Mouse (Mus musculus) C2C12 (cell line): ENCODE measurements around the gene Zkscan1. TPM values are rescaled to one million over a fixed set of nuclear protein-coding genes. Genes with fewer than 3 reads are reported as not detected.

Source experiments
- H3K27me3 ChIP-seq: one replicate; pipeline ENCODE4 v1.6.1; 2011; ENCODE audit not compliant: control insufficient read depth, insufficient read depth, insufficient read length
- H3K36me3 ChIP-seq: one replicate; pipeline ENCODE4 v1.6.1; 2011; ENCODE audit not compliant: control insufficient read depth, insufficient read depth
- H3K4me3 ChIP-seq: one replicate; pipeline ENCODE4 v1.5.1; 2011; ENCODE audit warnings: mild to moderate bottlenecking, control low read depth; ENCODE audit not compliant: poor library complexity, insufficient read depth, severe bottlenecking
- H3K79me2 ChIP-seq: one replicate; pipeline ENCODE4 v1.6.1; 2011; ENCODE audit not compliant: control insufficient read depth, insufficient read depth
- H3K79me3 ChIP-seq: one replicate; pipeline ENCODE4 v1.6.1; 2011; ENCODE audit warnings: low read depth, control low read depth
- H3ac ChIP-seq: one replicate; pipeline ENCODE3; 2011; ENCODE audit warnings: low read depth; ENCODE audit not compliant: control insufficient read depth, insufficient read length
- CTCF ChIP-seq: IDR thresholded peaks from one replicate; pipeline ENCODE4 v1.5.1; 2011; ENCODE audit not compliant: control insufficient read depth, insufficient read depth, insufficient read length
- MYOD1 ChIP-seq: IDR thresholded peaks from one replicate; pipeline ENCODE4 v1.6.1; 2011; ENCODE audit warnings: low read depth; ENCODE audit not compliant: control insufficient read depth, insufficient read length
- polyA plus RNA-seq: library from polyadenylated mRNA; unstranded; fragments of >200 nt; fragmentation: generic; extraction: Trizol; gene quantifications from one replicate; pipeline ENCODE4 v1.2.1, GENCODE M21; 2012; ENCODE audit warnings: missing spikeins

Gene Zkscan1
- polyA plus RNA-seq, 1 experiment = 3.7 TPM

GRCm38 (mm10) chr5:138155443-138155976 lies 70.6 kb downstream of the Zkscan1 start, which contains the start of gene Zfp113:
Zfp113 (minus strand) TSS chr5:138155744.
- Histone ChIP-seq H3K4me3 (peak within 1 kb of the TSS; percentile 74), H3K79me3 (peaks cover 18% of the 10 kb centered on the region), H3K36me3 (peaks cover 23% of the 10 kb centered on the region), H3K27me3 (no peaks in the 10 kb centered on the region), H3K79me2 (peaks cover 18% of the 10 kb centered on the region), H3ac (peak within 1 kb of the TSS; percentile 76)
- TF ChIP-seq MYOD1 (no peak), CTCF (peak; percentile 70)

Other genes with a start within 250 kb of the Zkscan1 start
- 0.06 TPM for gene Pilra, start 248.8 kb upstream of the Zkscan1 start, polyA plus RNA-seq
- gene Pilrb1, start 227.0 kb upstream of the Zkscan1 start, polyA plus RNA-seq = not detected
- gene Pilrb2, start 213.3 kb upstream of the Zkscan1 start, polyA plus RNA-seq = not detected
- not detected for gene Cyp3a13, start 163.5 kb upstream of the Zkscan1 start, polyA plus RNA-seq
- gene Gjc3, start 122.0 kb upstream of the Zkscan1 start, polyA plus RNA-seq = not detected
- gene Azgp1, start 103.6 kb upstream of the Zkscan1 start, polyA plus RNA-seq = not detected
- gene Smok3a, start 63.8 kb upstream of the Zkscan1 start, polyA plus RNA-seq = not detected
- not detected for gene Smok3b, start 63.7 kb upstream of the Zkscan1 start, polyA plus RNA-seq
- gene Smok3c, start 31.9 kb upstream of the Zkscan1 start, polyA plus RNA-seq = not detected
- 8.5 TPM for gene Zscan21, start 31.8 kb downstream of the Zkscan1 start, polyA plus RNA-seq
- gene Zfp113, start 70.7 kb downstream of the Zkscan1 start, polyA plus RNA-seq = 1.9 TPM
- 182 TPM for gene Cops6, start 76.0 kb downstream of the Zkscan1 start, polyA plus RNA-seq
- gene Ap4m1, start 86.9 kb downstream of the Zkscan1 start, polyA plus RNA-seq = 11.2 TPM
- 208 TPM for gene Mcm7, start 87.3 kb downstream of the Zkscan1 start, polyA plus RNA-seq
- 58.1 TPM for gene Taf6, start 102.4 kb downstream of the Zkscan1 start, polyA plus RNA-seq
- gene Cnpy4, start 102.4 kb downstream of the Zkscan1 start, polyA plus RNA-seq = 23.0 TPM
- 2.5 TPM for gene Mblac1, start 109.2 kb downstream of the Zkscan1 start, polyA plus RNA-seq
- not detected for gene Nxpe5, start 140.8 kb downstream of the Zkscan1 start, polyA plus RNA-seq
- gene Lamtor4, start 170.4 kb downstream of the Zkscan1 start, polyA plus RNA-seq = 72.8 TPM
- gene BC037034, start 178.9 kb downstream of the Zkscan1 start, polyA plus RNA-seq = 6.8 TPM
- gene Gal3st4, start 187.8 kb downstream of the Zkscan1 start, polyA plus RNA-seq = 0.08 TPM
- gene Gm43720, start 194.9 kb downstream of the Zkscan1 start, polyA plus RNA-seq = not detected
- 0.60 TPM for gene Gpc2, start 194.9 kb downstream of the Zkscan1 start, polyA plus RNA-seq
- 0.05 TPM for gene Stag3, start 195.2 kb downstream of the Zkscan1 start, polyA plus RNA-seq